ENCODE assay signal across 16 mouse cellular contexts in the genomic region with DNA sequence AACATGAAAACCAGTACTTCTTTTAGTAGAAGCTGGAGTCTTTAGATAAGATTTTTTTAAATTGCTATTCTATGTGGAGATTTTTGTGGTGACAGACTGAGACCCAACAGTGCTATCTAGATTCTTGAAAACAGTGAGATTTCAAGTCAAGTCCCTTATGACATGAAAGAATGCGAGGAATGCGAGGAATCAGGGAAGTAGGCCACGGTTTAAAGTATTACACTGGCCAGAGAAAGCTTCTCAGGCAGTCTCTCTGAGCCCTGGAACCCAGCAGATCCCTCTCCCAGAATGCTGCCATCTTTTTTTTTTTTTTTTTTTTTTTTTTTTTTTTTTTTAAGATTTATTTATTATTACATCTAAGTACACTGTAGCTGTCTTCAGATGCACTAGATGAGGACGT. TPM values are rescaled to one million over a fixed set of nuclear protein-coding genes. Genes with fewer than 3 reads are reported as not detected.
DNase-seq lines count a peak whose midpoint lies in the region; ATAC-seq and TF ChIP-seq lines count a peak whose summit lies in the region.
"Had no signal": no experiment of that assay in that cellular context is flagged by ENCODE, and none has a peak within 500 bp of the region (broad histone marks: within the 10 kb centered on the region; RNA-seq: fewer than 3 reads in every experiment).

No protein-coding gene starts in this region.

- H3K9me3 ChIP-seq in lung, embryonic 16.5 days (ENCODE audit: control insufficient read depth, low read length), result no peaks in the 10 kb centered on the region
- no peaks in the 10 kb centered on the region for H3K9me3 ChIP-seq in midbrain, embryonic 16.5 days (replicated peaks; ENCODE audit: control insufficient read depth, low read length, poor library complexity, severe bottlenecking)
- H3K9me3 ChIP-seq: forebrain, embryonic 12.5 days had no signal

- peaks cover 7% of the 10 kb centered on the region for H3K4me1 ChIP-seq in lung, embryonic 16.5 days (replicated peaks; ENCODE audit: control insufficient read depth, insufficient read depth, low read length)
- no peaks in the 10 kb centered on the region for H3K4me1 ChIP-seq in lung, adult 2 months (ENCODE audit: control insufficient read depth, insufficient read depth, low read length)
- no peaks in the 10 kb centered on the region for H3K4me1 ChIP-seq in midbrain, embryonic 16.5 days (ENCODE audit: control insufficient read depth, insufficient read depth, low read length)
- H3K4me1 ChIP-seq: forebrain, embryonic 12.5 days had no signal

- peak overlapping the region; percentile 31; the same call in 1 of the 2 replicates for H3K27ac ChIP-seq in lung, embryonic 16.5 days (ENCODE audit: low read length)
- no peak overlapping the region for H3K27ac ChIP-seq in midbrain, embryonic 16.5 days (ENCODE audit: low read length)
- H3K27ac ChIP-seq: forebrain, embryonic 12.5 days; hindbrain, embryonic 14.5 days had no signal

- no peak for TF ChIP-seq POLR2A in lung, adult 2 months (IDR thresholded peaks at IDR 0.05; ENCODE audit: borderline replicate concordance, extremely low read depth, low read depth, low read length)

- ATAC-seq in lung, embryonic 16.5 days (ENCODE audit: low read depth), result peak; percentile 73
- no peak for ATAC-seq in midbrain, embryonic 16.5 days
- ATAC-seq: intestine, postnatal 0 days; liver, postnatal 0 days had no signal

- peak; percentile 11 for DNase-seq in heart, adult 8-10 months (ENCODE audit: low spot score)
- no peak for DNase-seq in heart, postnatal 25 days (ENCODE audit: low spot score)
- no peak for DNase-seq in lung, adult 2 months
- peak; percentile 29 for DNase-seq in adipocyte (ENCODE audit: low spot score)
- peak; percentile 17 for DNase-seq in lung, postnatal 36 days
- no peak for DNase-seq in adrenal gland, postnatal 10 days
- DNase-seq: adrenal gland, adult 2 months; cerebellum, adult 2 months; liver, postnatal 0 days; midbrain, embryonic 14.5 days; thymus, postnatal 4 days had no signal

- H3K4me3 ChIP-seq in lung, embryonic 16.5 days (ENCODE audit: low read length), result no peak overlapping the region
- no peak overlapping the region for H3K4me3 ChIP-seq in lung, adult 2 months (replicated peaks; ENCODE audit: extremely low read depth, low read depth, low read length)
- no peak overlapping the region for H3K4me3 ChIP-seq in midbrain, embryonic 16.5 days (ENCODE audit: low read depth, low read length)
- H3K4me3 ChIP-seq: forebrain, embryonic 12.5 days had no signal

- no peak overlapping the region for H3K4me2 ChIP-seq in lung, embryonic 16.5 days (ENCODE audit: low read depth, low read length)
- H3K4me2 ChIP-seq in midbrain, embryonic 16.5 days (ENCODE audit: low read length), result no peak overlapping the region
- H3K4me2 ChIP-seq: forebrain, embryonic 12.5 days; hindbrain, embryonic 14.5 days had no signal

- WGBS in lung, embryonic 16.5 days, result 35% methylated on average over 4 of the region's 4 CpGs
- WGBS in lung, adult 2 months, result 55% methylated on average over 4 of the region's 4 CpGs
- 63% methylated on average over 4 of the region's 4 CpGs for WGBS in midbrain, embryonic 16.5 days

- H3K27me3 ChIP-seq in lung, embryonic 16.5 days (ENCODE audit: control insufficient read depth, insufficient read depth, low read depth, low read length), result no peaks in the 10 kb centered on the region
- H3K27me3 ChIP-seq in midbrain, embryonic 16.5 days (ENCODE audit: control insufficient read depth, insufficient read depth, low read depth, low read length), result no peaks in the 10 kb centered on the region
- H3K27me3 ChIP-seq: forebrain, embryonic 12.5 days had no signal

- TF ChIP-seq CTCF in lung, adult 2 months (IDR thresholded peaks at IDR 0.05; ENCODE audit: insufficient read depth, low read length), result no peak

- H3K36me3 ChIP-seq in lung, embryonic 16.5 days (ENCODE audit: control insufficient read depth, insufficient read depth, low read length), result no peaks in the 10 kb centered on the region
- H3K36me3 ChIP-seq in midbrain, embryonic 16.5 days (ENCODE audit: control insufficient read depth, insufficient read depth, low read length), result no peaks in the 10 kb centered on the region
- H3K36me3 ChIP-seq: forebrain, embryonic 12.5 days had no signal

- no peak overlapping the region for H3K9ac ChIP-seq in lung, embryonic 16.5 days (ENCODE audit: low read length)
- no peak overlapping the region for H3K9ac ChIP-seq in midbrain, embryonic 16.5 days (ENCODE audit: low read depth, low read length)
- H3K9ac ChIP-seq: forebrain, embryonic 12.5 days; hindbrain, embryonic 14.5 days; liver, postnatal 0 days had no signal

- intact Hi-C loops in heart, postnatal 25 days (cut with DNase I), result no loop called here

RNA-seq across cellular contexts. Expression of gene Akap12, which starts 16.2 kb away (rescaled TPM):
- total RNA-seq in heart, adult 8-10 months (2022), result 10 to 100 TPM; 18.1 to 24.4 (median 23.3) TPM
- total RNA-seq in heart, postnatal 25 days (2021), result 10 to 100 TPM; 23.7 to 25.3 TPM
- 69.9 and 76.2 TPM in 2 replicates for polyA plus RNA-seq in lung, embryonic 16.5 days (2015; fragmentation: Nextera tagmentation; extraction: Ambion mirVana)
- 18.2 and 26.9 TPM in 2 replicates for polyA plus RNA-seq in lung, adult 2 months (2012; rRNA removed)
- polyA plus RNA-seq in midbrain, embryonic 16.5 days (2015; fragmentation: Nextera tagmentation; extraction: Ambion mirVana), result 44.7 and 45.1 TPM in 2 replicates
- total RNA-seq in adrenal gland, postnatal 10 days (2021), result 10 to 100 TPM; 39.3 to 44.8 TPM

Comparison
In these comparisons a context has a peak if more than half of its experiments do, and no peak if none do; other contexts are left out.
1. DNase-seq: peak in heart, adult 8-10 months (single experiment), adipocyte (single experiment) and lung, postnatal 36 days (single experiment); none in heart, postnatal 25 days (single experiment), lung, adult 2 months (single experiment) and adrenal gland, postnatal 10 days (single experiment).